Mouse (Mus musculus) liver, postnatal 0 days (tissue): ENCODE results near the gene Kcnb1.

Source experiments
- CTCF ChIP-seq: sonication (generic); IDR thresholded peaks from 2 replicates; pipeline ENCODE4 v1.5.1; 2016; ENCODE audit warnings: antibody characterized with exemption, low read depth
- EP300 ChIP-seq: IDR thresholded peaks from 2 replicates; pipeline ENCODE4 v1.6.1; 2016; ENCODE audit warnings: antibody characterized with exemption, low read depth, mild to moderate bottlenecking

DNA sequence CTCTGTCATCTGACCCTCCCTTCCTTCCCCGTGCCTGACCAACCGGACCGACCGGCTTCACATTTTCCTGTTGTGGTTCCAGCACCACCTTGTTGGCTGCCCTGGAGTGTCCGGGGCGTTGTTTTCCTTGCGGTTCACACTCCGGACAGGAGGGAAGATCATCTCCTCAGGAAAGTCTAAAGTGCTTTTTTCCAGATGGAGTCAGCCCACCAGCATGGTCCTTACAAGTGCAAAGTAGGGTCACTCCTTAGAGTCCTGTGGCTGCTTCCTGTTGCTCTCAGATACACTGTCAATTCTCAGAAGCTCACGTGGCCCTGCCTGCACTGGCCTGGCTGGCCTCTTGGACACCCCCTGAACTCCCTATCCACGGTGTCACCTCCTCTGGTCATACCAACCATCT is 71.9 kb downstream of the Kcnb1 start:
- TF ChIP-seq CTCF (no peak), EP300 (no peak)
